Mouse (Mus musculus): ENCODE results near the gene Hmgn2.
A peak's percentile ranks its signal among the peaks of the same experiment; 100 is the strongest.
"Not testable (repeated sequence)": the region's sequence is repeated elsewhere in the genome, so short reads cannot be mapped to it uniquely, and the experiment has no call there.

The Hmgn2 gene

GRCm38 (mm10) chr4:133968150-133968921 lies at the start of gene Hmgn2:
Hmgn2 (minus strand) TSS chr4:133968650.
- peak; percentile 41 for DNase-seq (ENCODE audit: low spot score)

GRCm38 (mm10) chr4:134017201-134017865 lies 48.9 kb upstream of the Hmgn2 start:
- no peak for DNase-seq (ENCODE audit: low spot score)

GRCm38 (mm10) chr4:134016767-134017166 lies 48.3 kb upstream of the Hmgn2 start:
- no peak for DNase-seq (ENCODE audit: low spot score)

- no peak for DNase-seq (ENCODE audit: low spot score)
Measured at GRCm38 (mm10) chr4:134016208-134016607, 47.8 kb upstream of the Hmgn2 start.

- DNase-seq (ENCODE audit: low spot score): peak; percentile 28
Measured at GRCm38 (mm10) chr4:134012858-134013528, 44.5 kb upstream of the Hmgn2 start.

GRCm38 (mm10) chr4:134011450-134012414 lies 43.3 kb upstream of the Hmgn2 start:
- no peak for DNase-seq (ENCODE audit: low spot score)

GRCm38 (mm10) chr4:134009709-134010108 lies 41.3 kb upstream of the Hmgn2 start:
- DNase-seq (ENCODE audit: low spot score): no peak

GRCm38 (mm10) chr4:134006845-134007244 lies 38.4 kb upstream of the Hmgn2 start:
- no peak for DNase-seq (ENCODE audit: low spot score)

- no peak for DNase-seq (ENCODE audit: low spot score)
Measured at GRCm38 (mm10) chr4:134005581-134006358, 37.3 kb upstream of the Hmgn2 start.

GRCm38 (mm10) chr4:134002903-134003302 lies 34.5 kb upstream of the Hmgn2 start:
- DNase-seq (ENCODE audit: low spot score): no peak

GRCm38 (mm10) chr4:134002246-134002645 lies 33.8 kb upstream of the Hmgn2 start:
- no peak for DNase-seq (ENCODE audit: low spot score)

GRCm38 (mm10) chr4:134001710-134002109 lies 33.3 kb upstream of the Hmgn2 start:
- DNase-seq (ENCODE audit: low spot score): no peak

- peak; percentile 95 for DNase-seq (ENCODE audit: low spot score)
Measured at GRCm38 (mm10) chr4:134000466-134001438, 32.3 kb upstream of the Hmgn2 start, which contains the start of gene Dhdds. Dhdds (minus strand) TSS chr4:134000918.

GRCm38 (mm10) chr4:133994697-133995096 lies 26.2 kb upstream of the Hmgn2 start:
- DNase-seq (ENCODE audit: low spot score): no peak

GRCm38 (mm10) chr4:133991087-133991660 lies 22.7 kb upstream of the Hmgn2 start:
- no peak for DNase-seq (ENCODE audit: low spot score)

GRCm38 (mm10) chr4:133990035-133990434 lies 21.6 kb upstream of the Hmgn2 start:
- no peak for DNase-seq (ENCODE audit: low spot score)

- DNase-seq (ENCODE audit: low spot score): not testable (repeated sequence)
Measured at GRCm38 (mm10) chr4:133988289-133988688, 19.8 kb upstream of the Hmgn2 start.

GRCm38 (mm10) chr4:133982936-133983335 lies 14.5 kb upstream of the Hmgn2 start:
- no peak for DNase-seq (ENCODE audit: low spot score)

GRCm38 (mm10) chr4:133980496-133980895 lies 12.0 kb upstream of the Hmgn2 start:
- DNase-seq (ENCODE audit: low spot score): no peak

All from T-cell, adult 2 months (primary cell).